Mouse (Mus musculus): Measurements from ENCODE around the gene Kiss1.
"Not testable (repeated sequence)": the region's sequence is repeated elsewhere in the genome, so short reads cannot be mapped to it uniquely, and the experiment has no call there.

The Kiss1 gene

GRCm38 (mm10) chr1:133316577-133316976 is 5.1 kb upstream of the Kiss1 start:
- DNase-seq (ENCODE audit: extremely low read depth, low read depth, low spot score) = no peak

GRCm38 (mm10) chr1:133317149-133317548 is 4.5 kb upstream of the Kiss1 start:
- no peak for DNase-seq (ENCODE audit: extremely low read depth, low read depth, low spot score)

- no peak for DNase-seq (ENCODE audit: extremely low read depth, low read depth, low spot score)
These were observed 1.7 kb downstream of the Kiss1 start for GRCm38 (mm10) chr1:133323333-133323732.

GRCm38 (mm10) chr1:133325951-133326350 is 4.3 kb downstream of the Kiss1 start:
- no peak for DNase-seq (ENCODE audit: extremely low read depth, low read depth, low spot score)

- DNase-seq (ENCODE audit: extremely low read depth, low read depth, low spot score) = no peak
These were observed 5.4 kb downstream of the Kiss1 start for GRCm38 (mm10) chr1:133327094-133327493.

- no peak for DNase-seq (ENCODE audit: extremely low read depth, low read depth, low spot score)
These were observed 6.7 kb downstream of the Kiss1 start for GRCm38 (mm10) chr1:133328299-133328795.

GRCm38 (mm10) chr1:133328896-133329637 is 7.4 kb downstream of the Kiss1 start:
- no peak for DNase-seq (ENCODE audit: extremely low read depth, low read depth, low spot score)

- DNase-seq (ENCODE audit: extremely low read depth, low read depth, low spot score) = no peak
These were observed 7.9 kb downstream of the Kiss1 start for GRCm38 (mm10) chr1:133329638-133329964.

GRCm38 (mm10) chr1:133331142-133331541 is 9.5 kb downstream of the Kiss1 start:
- no peak for DNase-seq (ENCODE audit: extremely low read depth, low read depth, low spot score)

- no peak for DNase-seq (ENCODE audit: extremely low read depth, low read depth, low spot score)
These were observed 11.2 kb downstream of the Kiss1 start for GRCm38 (mm10) chr1:133332656-133333430.

GRCm38 (mm10) chr1:133333937-133334336 is 12.3 kb downstream of the Kiss1 start:
- DNase-seq (ENCODE audit: extremely low read depth, low read depth, low spot score) = no peak

- DNase-seq (ENCODE audit: extremely low read depth, low read depth, low spot score) = not testable (repeated sequence)
These were observed 18.7 kb downstream of the Kiss1 start for GRCm38 (mm10) chr1:133340403-133340802.

- DNase-seq (ENCODE audit: extremely low read depth, low read depth, low spot score) = no peak
These were observed 22.7 kb downstream of the Kiss1 start for GRCm38 (mm10) chr1:133344357-133344756.

- DNase-seq (ENCODE audit: extremely low read depth, low read depth, low spot score) = no peak
These were observed 24.9 kb downstream of the Kiss1 start for GRCm38 (mm10) chr1:133346531-133346930.

- no peak for DNase-seq (ENCODE audit: extremely low read depth, low read depth, low spot score)
These were observed 25.6 kb downstream of the Kiss1 start for GRCm38 (mm10) chr1:133347226-133347625.

GRCm38 (mm10) chr1:133347693-133348520 is 26.2 kb downstream of the Kiss1 start:
- no peak for DNase-seq (ENCODE audit: extremely low read depth, low read depth, low spot score)

GRCm38 (mm10) chr1:133350210-133350609 is 28.5 kb downstream of the Kiss1 start, which contains the start of gene Ren1:
TSS of gene Ren1 (plus strand) at chr1:133350510.
- no peak for DNase-seq (ENCODE audit: extremely low read depth, low read depth, low spot score)

GRCm38 (mm10) chr1:133351762-133352161 is 30.1 kb downstream of the Kiss1 start:
- no peak for DNase-seq (ENCODE audit: extremely low read depth, low read depth, low spot score)

- DNase-seq (ENCODE audit: extremely low read depth, low read depth, low spot score) = no peak
These were observed 31.7 kb downstream of the Kiss1 start for GRCm38 (mm10) chr1:133353371-133353809.

GRCm38 (mm10) chr1:133355469-133355868 is 33.8 kb downstream of the Kiss1 start:
- no peak for DNase-seq (ENCODE audit: extremely low read depth, low read depth, low spot score)

GRCm38 (mm10) chr1:133355912-133356311 is 34.2 kb downstream of the Kiss1 start:
- no peak for DNase-seq (ENCODE audit: extremely low read depth, low read depth, low spot score)
